Mouse (Mus musculus): Measurements from ENCODE around the gene Gck. TPM values are rescaled to one million over a fixed set of nuclear protein-coding genes. Genes with fewer than 3 reads are reported as not detected.
"Not testable (repeated sequence)": the region's sequence is repeated elsewhere in the genome, so short reads cannot be mapped to it uniquely, and the experiment has no call there.

The Gck gene
- polyA plus RNA-seq, 1 experiment from 2014 or later: 0.48 TPM

GRCm38 (mm10) chr11:5899286-5899685 lies 50.6 kb downstream of the Gck start:
- H3K4me2 ChIP-seq (ENCODE audit: low read depth, low read length): no peak overlapping the region
- H3K9ac ChIP-seq (ENCODE audit: low read depth, low read length): no peak overlapping the region
- peaks cover 17% of the 10 kb centered on the region for H3K4me1 ChIP-seq (ENCODE audit: control insufficient read depth, low read depth, low read length)
- no peaks in the 10 kb centered on the region for H3K9me3 ChIP-seq (replicated peaks; ENCODE audit: control insufficient read depth, low read length)
- H3K4me3 ChIP-seq (ENCODE audit: low read depth, low read length): no peak overlapping the region
- H3K36me3 ChIP-seq (ENCODE audit: control insufficient read depth, insufficient read depth): no peaks in the 10 kb centered on the region
- 81% methylated on average over 10 of the region's 10 CpGs for WGBS (ENCODE audit: insufficient replicate concordance)
- peaks cover 58% of the 10 kb centered on the region for H3K27me3 ChIP-seq (ENCODE audit: control insufficient read depth, insufficient read depth, low read depth, low read length)
- H3K27ac ChIP-seq (ENCODE audit: low read length): no peak overlapping the region
- no peak for ATAC-seq (ENCODE audit: low read depth)

DNA sequence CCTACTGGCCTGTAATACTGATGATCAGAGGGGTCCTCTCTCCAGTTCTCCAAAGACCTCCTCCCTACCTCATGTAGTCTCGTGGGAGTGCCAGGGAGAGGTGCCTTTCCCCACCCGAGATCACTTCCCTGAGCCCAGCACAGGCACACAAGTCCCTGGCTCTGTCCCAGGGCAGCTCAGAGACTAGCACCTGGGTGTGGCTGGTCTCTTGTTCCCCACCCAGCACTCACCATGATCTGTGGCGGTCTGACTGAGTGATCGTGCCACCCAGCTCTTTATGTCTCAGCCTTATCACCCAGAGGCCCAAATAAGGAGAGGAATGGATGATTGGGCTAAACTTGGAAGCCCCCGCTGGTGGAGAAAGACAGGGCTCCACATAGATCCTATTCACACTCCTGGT lies 51.4 kb downstream of the Gck start, which contains the start of gene Myl7:
Myl7 (minus strand) TSS at position 252 of the 400 bp plus-strand sequence.
- Histone ChIP-seq H3K9me3 (replicated peaks; ENCODE audit: control insufficient read depth, low read length) (no peaks in the 10 kb centered on the region), H3K4me1 (ENCODE audit: control insufficient read depth, low read depth, low read length) (peaks cover 25% of the 10 kb centered on the region), H3K4me3 (ENCODE audit: low read depth, low read length) (no peak within 1 kb of the TSS), H3K36me3 (ENCODE audit: control insufficient read depth, insufficient read depth) (no peaks in the 10 kb centered on the region), H3K27ac (ENCODE audit: low read length) (no peak within 1 kb of the TSS), H3K9ac (ENCODE audit: low read depth, low read length) (no peak within 1 kb of the TSS), H3K4me2 (ENCODE audit: low read depth, low read length) (no peak within 1 kb of the TSS), H3K27me3 (ENCODE audit: control insufficient read depth, insufficient read depth, low read depth, low read length) (peaks cover 58% of the 10 kb centered on the region)
- 26% methylated on average over 5 of the region's 5 CpGs for WGBS (ENCODE audit: insufficient replicate concordance)
- peak; percentile 60; the same call in 1 of the 2 replicates for ATAC-seq (ENCODE audit: low read depth)

DNA sequence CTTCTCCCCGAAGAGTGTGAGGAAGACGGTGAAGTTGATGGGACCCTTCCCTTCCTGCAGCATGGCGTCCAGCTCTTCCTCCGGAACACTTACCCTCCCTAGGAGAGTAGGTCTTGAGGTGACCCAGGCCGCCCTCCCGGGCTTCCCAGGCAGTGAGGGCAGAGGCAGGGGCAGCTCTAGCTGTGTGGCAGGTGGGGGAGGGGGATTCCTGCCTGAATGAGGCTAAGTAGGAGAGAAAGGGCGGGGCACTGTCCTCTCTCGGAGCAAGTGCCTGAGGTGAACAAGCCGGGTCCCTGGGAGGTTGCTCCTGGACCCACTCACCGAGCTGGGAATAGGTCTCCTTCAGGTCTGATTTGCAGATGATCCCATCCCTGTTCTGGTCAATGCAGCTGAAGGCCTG lies 52.0 kb downstream of the Gck start:
- Histone ChIP-seq H3K4me1 (ENCODE audit: control insufficient read depth, low read depth, low read length) (peaks cover 28% of the 10 kb centered on the region), H3K9me3 (replicated peaks; ENCODE audit: control insufficient read depth, low read length) (no peaks in the 10 kb centered on the region), H3K27ac (ENCODE audit: low read length) (no peak overlapping the region), H3K4me3 (ENCODE audit: low read depth, low read length) (no peak overlapping the region), H3K9ac (ENCODE audit: low read depth, low read length) (no peak overlapping the region), H3K27me3 (ENCODE audit: control insufficient read depth, insufficient read depth, low read depth, low read length) (peaks cover 53% of the 10 kb centered on the region), H3K4me2 (ENCODE audit: low read depth, low read length) (no peak overlapping the region), H3K36me3 (ENCODE audit: control insufficient read depth, insufficient read depth) (no peaks in the 10 kb centered on the region)
- 15% methylated on average over 10 of the region's 10 CpGs for WGBS (ENCODE audit: insufficient replicate concordance)
- ATAC-seq (ENCODE audit: low read depth): no peak

- Histone ChIP-seq H3K27ac (ENCODE audit: low read length) (no peak overlapping the region), H3K4me1 (ENCODE audit: control insufficient read depth, low read depth, low read length) (peaks cover 34% of the 10 kb centered on the region), H3K36me3 (ENCODE audit: control insufficient read depth, insufficient read depth) (no peaks in the 10 kb centered on the region), H3K9ac (ENCODE audit: low read depth, low read length) (no peak overlapping the region), H3K4me2 (ENCODE audit: low read depth, low read length) (no peak overlapping the region), H3K9me3 (replicated peaks; ENCODE audit: control insufficient read depth, low read length) (no peaks in the 10 kb centered on the region), H3K4me3 (ENCODE audit: low read depth, low read length) (no peak overlapping the region), H3K27me3 (ENCODE audit: control insufficient read depth, insufficient read depth, low read depth, low read length) (peaks cover 47% of the 10 kb centered on the region)
- 8% methylated on average over 16 of the region's 16 CpGs for WGBS (ENCODE audit: insufficient replicate concordance)
- no peak for ATAC-seq (ENCODE audit: low read depth)
These were observed 52.7 kb downstream of the Gck start for GRCm38 (mm10) chr11:5897230-5897629.

DNA sequence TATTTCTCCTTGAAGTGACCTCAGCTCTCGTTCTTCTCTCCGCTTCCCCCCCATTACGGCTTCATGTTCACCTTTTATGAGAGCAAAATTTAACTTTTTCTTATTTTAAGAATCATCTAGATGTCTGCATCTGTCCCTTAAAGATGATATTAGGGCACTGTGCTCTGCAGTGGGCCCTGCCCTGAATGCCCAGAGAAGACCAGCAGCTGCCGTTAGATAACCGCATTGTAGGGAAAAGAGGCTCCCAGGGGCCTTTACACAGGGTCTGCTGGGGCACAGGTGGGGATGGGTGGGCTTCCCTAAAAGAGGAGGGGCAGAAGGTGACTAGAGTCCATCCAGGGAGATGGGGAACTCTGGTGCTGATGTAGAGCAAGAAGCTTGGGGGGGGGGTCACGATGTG lies 56.1 kb downstream of the Gck start:
- Histone ChIP-seq H3K36me3 (ENCODE audit: control insufficient read depth, insufficient read depth) (no peaks in the 10 kb centered on the region), H3K4me3 (ENCODE audit: low read depth, low read length) (no peak overlapping the region), H3K4me1 (ENCODE audit: control insufficient read depth, low read depth, low read length) (peaks cover 39% of the 10 kb centered on the region), H3K9me3 (replicated peaks; ENCODE audit: control insufficient read depth, low read length) (no peaks in the 10 kb centered on the region), H3K27ac (ENCODE audit: low read length) (peak overlapping the region; percentile 22; the same call in 1 of the 2 replicates), H3K9ac (ENCODE audit: low read depth, low read length) (no peak overlapping the region), H3K27me3 (ENCODE audit: control insufficient read depth, insufficient read depth, low read depth, low read length) (peaks cover 22% of the 10 kb centered on the region), H3K4me2 (ENCODE audit: low read depth, low read length) (0 out of 2 replicates have a peak overlapping the region, but pooled peaks have one; percentile 13)
- ATAC-seq (ENCODE audit: low read depth): peak; percentile 20; the same call in 1 of the 2 replicates
- WGBS (ENCODE audit: insufficient replicate concordance): 57% methylated on average over 6 of the region's 6 CpGs

GRCm38 (mm10) chr11:5892810-5893368 lies 57.0 kb downstream of the Gck start:
- WGBS (ENCODE audit: insufficient replicate concordance): 27% methylated on average over 4 of the region's 4 CpGs
- H3K4me3 ChIP-seq (ENCODE audit: low read depth, low read length): no peak overlapping the region
- peak; percentile 89 for ATAC-seq (ENCODE audit: low read depth)
- H3K9ac ChIP-seq (ENCODE audit: low read depth, low read length): no peak overlapping the region
- H3K4me1 ChIP-seq (ENCODE audit: control insufficient read depth, low read depth, low read length): peaks cover 31% of the 10 kb centered on the region
- peak overlapping the region; percentile 38 for H3K4me2 ChIP-seq (ENCODE audit: low read depth, low read length)
- H3K27ac ChIP-seq (ENCODE audit: low read length): peak overlapping the region; percentile 56
- H3K27me3 ChIP-seq (ENCODE audit: control insufficient read depth, insufficient read depth, low read depth, low read length): peaks cover 17% of the 10 kb centered on the region
- H3K9me3 ChIP-seq (replicated peaks; ENCODE audit: control insufficient read depth, low read length): no peaks in the 10 kb centered on the region
- no peaks in the 10 kb centered on the region for H3K36me3 ChIP-seq (ENCODE audit: control insufficient read depth, insufficient read depth)

- Histone ChIP-seq H3K36me3 (ENCODE audit: control insufficient read depth, insufficient read depth) (no peaks in the 10 kb centered on the region), H3K27me3 (ENCODE audit: control insufficient read depth, insufficient read depth, low read depth, low read length) (peaks cover 10% of the 10 kb centered on the region), H3K9ac (ENCODE audit: low read depth, low read length) (no peak overlapping the region), H3K4me1 (ENCODE audit: control insufficient read depth, low read depth, low read length) (peaks cover 26% of the 10 kb centered on the region), H3K27ac (ENCODE audit: low read length) (peak overlapping the region; percentile 56; the same call in 1 of the 2 replicates), H3K4me2 (ENCODE audit: low read depth, low read length) (no peak overlapping the region), H3K9me3 (replicated peaks; ENCODE audit: control insufficient read depth, low read length) (no peaks in the 10 kb centered on the region), H3K4me3 (ENCODE audit: low read depth, low read length) (no peak overlapping the region)
- no peak for ATAC-seq (ENCODE audit: low read depth)
- 46% methylated on average over 8 of the region's 8 CpGs for WGBS (ENCODE audit: insufficient replicate concordance)
These were observed 57.7 kb downstream of the Gck start for GRCm38 (mm10) chr11:5892151-5892591.

DNA sequence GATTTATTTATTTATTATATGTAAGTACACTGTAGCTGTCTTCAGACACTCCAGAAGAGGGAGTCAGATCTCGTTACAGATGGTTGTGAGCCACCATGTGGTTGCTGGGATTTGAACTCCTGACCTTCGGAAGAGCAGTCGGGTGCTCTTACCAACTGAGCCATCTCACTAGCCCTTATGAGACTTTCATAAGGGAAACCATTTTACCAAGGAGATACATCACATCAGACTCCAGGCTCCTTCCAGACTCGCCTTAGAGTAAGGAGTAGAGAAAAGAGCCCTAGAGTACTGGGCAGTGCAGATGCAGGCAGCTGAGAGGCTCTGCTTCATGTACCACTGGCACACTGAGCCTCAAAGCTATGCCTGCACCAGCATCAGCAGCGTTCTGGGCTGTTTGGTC lies 61.3 kb downstream of the Gck start:
- not testable (repeated sequence) for H3K9me3 ChIP-seq (replicated peaks; ENCODE audit: control insufficient read depth, low read length); H3K4me3 ChIP-seq (ENCODE audit: low read depth, low read length); ATAC-seq (ENCODE audit: low read depth); H3K9ac ChIP-seq (ENCODE audit: low read depth, low read length); H3K4me2 ChIP-seq (ENCODE audit: low read depth, low read length); H3K27ac ChIP-seq (ENCODE audit: low read length); H3K27me3 ChIP-seq (ENCODE audit: control insufficient read depth, insufficient read depth, low read depth, low read length); H3K36me3 ChIP-seq (ENCODE audit: control insufficient read depth, insufficient read depth)
- WGBS (ENCODE audit: insufficient replicate concordance): 61% methylated on average over 4 of the region's 5 CpGs
- peaks cover 14% of the 10 kb centered on the region for H3K4me1 ChIP-seq (ENCODE audit: control insufficient read depth, low read depth, low read length)

DNA sequence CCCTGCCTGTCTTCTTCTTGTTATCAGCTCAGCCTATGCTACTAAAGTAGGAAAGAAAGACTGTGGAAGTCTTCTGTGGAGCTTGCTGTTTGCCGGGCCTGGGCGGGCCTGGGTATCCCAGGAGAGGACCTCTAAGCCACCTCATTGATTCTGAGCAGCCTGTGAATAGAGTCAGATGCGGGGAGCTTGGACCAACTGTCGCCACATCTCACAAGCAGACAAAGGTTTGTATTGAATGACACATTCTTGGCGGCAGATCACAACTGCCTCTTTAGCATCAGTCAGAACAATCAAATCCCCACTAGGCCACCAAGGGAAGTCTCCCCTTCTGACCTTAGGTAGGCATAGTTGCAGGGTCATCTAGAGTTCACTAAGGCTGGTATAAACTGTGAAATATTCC lies 62.6 kb downstream of the Gck start:
- 65% methylated on average over 5 of the region's 5 CpGs for WGBS (ENCODE audit: insufficient replicate concordance)
- no peak for ATAC-seq (ENCODE audit: low read depth)

More for the DNA sequence above, 62.6 kb downstream of the Gck start:
- Histone ChIP-seq H3K27me3 (ENCODE audit: control insufficient read depth, insufficient read depth, low read depth, low read length) (no peaks in the 10 kb centered on the region), H3K9ac (ENCODE audit: low read depth, low read length) (no peak overlapping the region), H3K4me1 (ENCODE audit: control insufficient read depth, low read depth, low read length) (peaks cover 5% of the 10 kb centered on the region), H3K9me3 (replicated peaks; ENCODE audit: control insufficient read depth, low read length) (no peaks in the 10 kb centered on the region), H3K4me2 (ENCODE audit: low read depth, low read length) (no peak overlapping the region), H3K4me3 (ENCODE audit: low read depth, low read length) (no peak overlapping the region), H3K27ac (ENCODE audit: low read length) (no peak overlapping the region), H3K36me3 (ENCODE audit: control insufficient read depth, insufficient read depth) (no peaks in the 10 kb centered on the region)

All from liver, embryonic 16.5 days (tissue).